Mouse (Mus musculus): Measurements from ENCODE around the gene Zfpm1.

- TF ChIP-seq CTCF (IDR thresholded peaks at IDR 0.05; ENCODE audit: low read depth) (no peak), EP300 (optimal IDR thresholded peaks at IDR 0.05) (no peak)
These were observed 81.0 kb downstream of the Zfpm1 start for GRCm38 (mm10) chr8:122362967-122363366.
